Mouse (Mus musculus) lung, postnatal 0 days (tissue): ENCODE data around the gene Abl1.

Source experiments
- CTCF ChIP-seq: IDR thresholded peaks from 2 replicates; pipeline ENCODE4 v1.5.1; 2016; ENCODE audit warnings: antibody characterized with exemption, mild to moderate bottlenecking
- EP300 ChIP-seq: IDR thresholded peaks from 2 replicates; pipeline ENCODE4 v1.6.1; 2016; ENCODE audit warnings: antibody characterized with exemption, mild to moderate bottlenecking, control low read depth

DNA sequence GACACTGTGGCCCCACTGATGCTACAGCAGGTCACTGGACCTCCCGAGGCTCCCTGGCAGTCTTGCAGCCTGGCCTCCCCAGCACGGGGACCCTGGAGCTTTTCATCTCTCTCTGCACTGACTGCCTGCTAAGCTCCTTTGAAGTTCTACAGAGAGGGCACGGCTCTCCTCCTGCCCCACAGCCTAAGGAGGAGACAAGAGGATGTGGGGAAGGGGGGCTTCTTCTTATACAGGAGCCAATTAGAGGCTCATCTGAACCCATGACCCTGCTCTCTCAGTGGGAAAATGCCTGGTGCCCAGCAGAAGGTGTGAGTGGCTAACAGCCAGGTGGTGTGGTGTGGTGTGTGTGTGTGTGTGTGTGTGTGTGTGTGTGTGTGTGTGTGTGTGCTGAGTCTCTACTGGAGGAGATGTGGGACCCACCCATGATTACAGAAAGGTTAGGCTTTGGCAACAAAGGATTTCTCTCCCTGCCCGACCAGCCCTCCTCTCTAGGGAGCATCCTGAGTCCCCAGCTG is 140.2 kb downstream of the Abl1 start:
- no peak for TF ChIP-seq CTCF
- no peak for TF ChIP-seq EP300
